Mouse (Mus musculus) E14TG2a.4 (cell line): ENCODE measurements around the gene Hist1h2ad.

Source experiments
- CTCF ChIP-seq: conservative IDR thresholded peaks from 2 replicates; pipeline ENCODE4 v1.5.1; 2014; ENCODE audit warnings: low read length
- POU5F1 ChIP-seq: IDR thresholded peaks from 2 replicates; pipeline ENCODE4 v1.6.1; 2014; ENCODE audit warnings: low read length, borderline replicate concordance

- TF ChIP-seq CTCF (no peak), POU5F1 (no peak)
These were observed 48.8 kb downstream of the Hist1h2ad start for GRCm38 (mm10) chr13:23622861-23623450.
